Mouse (Mus musculus): ENCODE results near the gene Ctrb1.

GRCm38 (mm10) chr8:111727553-111727952 is 36.7 kb upstream of the Ctrb1 start:
- TF ChIP-seq POLR2A (IDR thresholded peaks at IDR 0.05; ENCODE audit: low read depth, low read length) (no peak), CTCF (conservative IDR thresholded peaks at IDR 0.05; ENCODE audit: insufficient read depth, insufficient read length, low read depth, low read length) (no peak)

Measured in kidney, adult 2 months (tissue).